20 mouse cellular contexts compared by ENCODE assay signal in the genomic region with DNA sequence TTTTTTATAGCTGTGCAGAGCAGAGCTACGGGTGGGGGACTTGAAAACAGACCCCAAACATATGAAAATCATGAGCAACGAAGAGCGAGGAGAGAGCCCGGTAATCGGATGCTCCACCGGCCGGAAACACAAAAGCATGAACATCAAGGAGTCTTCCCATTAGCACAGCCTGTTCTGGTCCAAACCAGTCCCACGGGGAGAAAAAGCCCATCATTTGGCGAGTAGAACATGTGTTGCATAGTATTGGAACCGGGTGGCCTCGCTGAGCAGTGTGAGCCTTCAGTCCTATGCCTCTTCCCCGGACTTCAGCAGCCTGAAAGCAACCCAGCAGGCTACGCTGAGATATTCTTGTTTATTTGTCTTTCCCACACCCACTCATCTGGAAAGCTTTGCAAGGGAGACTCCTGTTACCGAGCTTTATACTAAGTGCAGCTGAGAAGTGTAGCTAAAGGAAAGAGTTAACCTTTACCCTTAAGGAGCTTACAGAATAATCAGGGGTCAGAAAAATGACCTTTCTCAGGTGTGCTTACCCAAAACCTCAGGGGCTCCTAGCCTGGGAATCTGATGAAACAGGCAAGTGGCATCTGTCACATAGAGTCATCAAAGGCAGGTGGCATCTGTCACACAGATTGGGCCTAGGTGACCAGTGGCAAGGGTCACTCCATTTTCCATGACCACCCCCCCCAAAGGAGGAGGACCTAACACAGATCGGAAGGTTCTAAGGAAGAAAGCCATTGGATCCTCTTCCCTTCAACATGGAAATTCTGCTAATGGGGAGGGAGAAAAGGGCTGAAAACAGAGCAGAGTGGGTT.
A peak's percentile ranks its signal among the peaks of the same experiment; 100 is the strongest.
DNase-seq lines count a peak whose midpoint lies in the region; ATAC-seq and TF ChIP-seq lines count a peak whose summit lies in the region.
"Had no signal": no experiment of that assay in that cellular context is flagged by ENCODE, and none has a peak within 500 bp of the region (broad histone marks: within the 10 kb centered on the region; RNA-seq: fewer than 3 reads in every experiment).

No protein-coding gene starts in this region.

- TF ChIP-seq CTCF in layer of hippocampus, adult 2 months (conservative IDR thresholded peaks at IDR 0.05): no peak

- WGBS in embryonic facial prominence, embryonic 12.5 days: 34% methylated on average over 15 of the region's 15 CpGs
- 62% methylated on average over 15 of the region's 15 CpGs for WGBS in midbrain, embryonic 14.5 days

- peak overlapping the region; percentile 18; the same call in 1 of the 2 replicates for H3K4me2 ChIP-seq in embryonic facial prominence, embryonic 12.5 days (replicated peaks)
- no peak overlapping the region for H3K4me2 ChIP-seq in midbrain, embryonic 14.5 days (ENCODE audit: low read length)
- H3K4me2 ChIP-seq: liver, embryonic 11.5 days; neural tube, embryonic 12.5 days had no signal

- 0 out of 2 replicates have a peak, but pooled peaks cover 9% of the 10 kb centered on the region for H3K4me1 ChIP-seq in embryonic facial prominence, embryonic 12.5 days
- H3K4me1 ChIP-seq in midbrain, embryonic 14.5 days (ENCODE audit: control insufficient read depth, insufficient read depth, low read length): peaks cover 4% of the 10 kb centered on the region

- no peaks in the 10 kb centered on the region for H3K27me3 ChIP-seq in embryonic facial prominence, embryonic 12.5 days
- H3K27me3 ChIP-seq in midbrain, embryonic 14.5 days (ENCODE audit: control insufficient read depth, insufficient read depth, low read length): no peaks in the 10 kb centered on the region
- H3K27me3 ChIP-seq: CH12.LX; neural tube, embryonic 12.5 days had no signal

- no peaks in the 10 kb centered on the region for H3K36me3 ChIP-seq in embryonic facial prominence, embryonic 12.5 days
- H3K36me3 ChIP-seq in midbrain, embryonic 14.5 days (ENCODE audit: control insufficient read depth, insufficient read depth, low read length): no peaks in the 10 kb centered on the region
- H3K36me3 ChIP-seq: forebrain, embryonic 10.5 days; neural tube, embryonic 12.5 days had no signal

- no peak overlapping the region for H3K9ac ChIP-seq in embryonic facial prominence, embryonic 12.5 days
- no peak overlapping the region for H3K9ac ChIP-seq in midbrain, embryonic 14.5 days (replicated peaks; ENCODE audit: low read length)
- H3K9ac ChIP-seq: neural tube, embryonic 12.5 days had no signal

- peak overlapping the region; percentile 28; the same call in 1 of the 2 replicates for H3K4me3 ChIP-seq in layer of hippocampus, adult 2 months
- no peak overlapping the region for H3K4me3 ChIP-seq in embryonic facial prominence, embryonic 12.5 days
- H3K4me3 ChIP-seq in midbrain, embryonic 14.5 days (replicated peaks; ENCODE audit: low read depth, low read length): no peak overlapping the region
- H3K4me3 ChIP-seq: forebrain, embryonic 10.5 days; neural tube, embryonic 12.5 days had no signal

- no peaks in the 10 kb centered on the region for H3K9me3 ChIP-seq in embryonic facial prominence, embryonic 12.5 days
- H3K9me3 ChIP-seq in midbrain, embryonic 14.5 days (ENCODE audit: control insufficient read depth, low read length): no peaks in the 10 kb centered on the region
- H3K9me3 ChIP-seq: forebrain, embryonic 10.5 days; neural tube, embryonic 12.5 days had no signal

- ATAC-seq in embryonic facial prominence, embryonic 12.5 days (ENCODE audit: insufficient number of reproducible peaks, insufficient read depth, low FRiP score, low TSS enrichment): no peak
- no peak for ATAC-seq in midbrain, embryonic 14.5 days (ENCODE audit: low FRiP score, low TSS enrichment)
- ATAC-seq: hindbrain, postnatal 0 days; intestine, postnatal 0 days had no signal

- DNase-seq in gastrocnemius, postnatal 25 days: peak; percentile 15
- no peak for DNase-seq in gastrocnemius, postnatal 10 days
- DNase-seq in layer of hippocampus, adult 2 months (ENCODE audit: low spot score in 2 of 2): no peak
- DNase-seq in layer of hippocampus, postnatal 25 days (ENCODE audit: extremely low spot score in 1 of 2, low spot score in 1 of 2): no peak
- DNase-seq in testis, postnatal 14 days (ENCODE audit: low spot score): peak; percentile 16
- no peak for DNase-seq in midbrain, embryonic 14.5 days
- DNase-seq: adrenal gland, postnatal 14 days; cerebellum, adult 11-12 months; cerebellum, postnatal 14 days; lung, adult 2 months; lung, postnatal 4 days; right cerebral cortex, adult 18-20 months; thymus, postnatal 4 days had no signal

- H3K27ac ChIP-seq in layer of hippocampus, adult 2 months: no peak overlapping the region
- H3K27ac ChIP-seq in embryonic facial prominence, embryonic 12.5 days: no peak overlapping the region
- no peak overlapping the region for H3K27ac ChIP-seq in midbrain, embryonic 14.5 days (replicated peaks; ENCODE audit: low read depth, low read length)
- H3K27ac ChIP-seq: forebrain, embryonic 10.5 days; hindbrain, postnatal 0 days; neural tube, embryonic 12.5 days had no signal

Comparison
In these comparisons a context has a peak if more than half of its experiments do, and no peak if none do; other contexts are left out.
1. DNase-seq: peak in gastrocnemius, postnatal 25 days (single experiment) and testis, postnatal 14 days (single experiment); none in gastrocnemius, postnatal 10 days (single experiment), layer of hippocampus, adult 2 months (0 of 2), layer of hippocampus, postnatal 25 days (0 of 2) and midbrain, embryonic 14.5 days (single experiment).